Mouse (Mus musculus): ENCODE data around the gene S1pr5. TPM values are rescaled to one million over a fixed set of nuclear protein-coding genes. Genes with fewer than 3 reads are reported as not detected.
A peak's percentile ranks its signal among the peaks of the same experiment; 100 is the strongest.
"Not testable (repeated sequence)": the region's sequence is repeated elsewhere in the genome, so short reads cannot be mapped to it uniquely, and the experiment has no call there.

S1pr5 gene
- 0.70 and 0.78 TPM in 2 replicates for polyA plus RNA-seq (2012; rRNA removed)

DNA sequence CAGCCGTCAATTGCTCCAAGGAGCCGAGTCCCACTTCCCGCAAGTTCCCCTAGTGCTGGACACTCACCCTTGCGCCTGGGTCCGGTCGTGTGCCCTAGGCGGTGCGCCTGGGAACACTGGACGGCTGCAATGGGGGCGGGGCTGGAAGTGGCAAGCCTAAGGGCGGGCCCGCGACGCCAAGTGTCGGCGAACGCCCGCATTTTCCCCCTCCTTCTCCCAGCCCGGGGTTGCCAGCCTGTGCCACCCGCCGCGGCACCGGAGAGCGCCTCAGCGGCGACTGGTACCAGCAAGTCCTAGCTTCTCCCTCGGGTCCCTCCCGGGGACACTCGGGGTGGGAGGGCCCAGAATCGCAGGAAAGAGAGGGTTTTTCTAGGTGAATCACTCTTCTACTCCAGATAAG is at the start of gene S1pr5:
Gene S1pr5, minus strand, starts transcription at position 118 of the 400 bp plus-strand sequence.
- peaks cover 15% of the 10 kb centered on the region for H3K4me1 ChIP-seq (replicated peaks; ENCODE audit: control insufficient read depth, insufficient read depth, low read length)
- peaks cover 22% of the 10 kb centered on the region; the same call in 1 of the 2 replicates for H3K27me3 ChIP-seq (ENCODE audit: control insufficient read depth, insufficient read depth, low read length)
- H3K4me3 ChIP-seq (ENCODE audit: control insufficient read depth, insufficient read depth, low read length): no peak within 1 kb of the TSS
- H3K36me3 ChIP-seq (ENCODE audit: control insufficient read depth, insufficient read depth, low read length): no peaks in the 10 kb centered on the region
- DNase-seq: no peak
- no peak within 1 kb of the TSS for H3K27ac ChIP-seq (ENCODE audit: control insufficient read depth, insufficient read depth, low read length)
- 5% methylated on average over 30 of the region's 30 CpGs for WGBS
- TF ChIP-seq CTCF (IDR thresholded peaks at IDR 0.05; ENCODE audit: borderline replicate concordance, control insufficient read depth, extremely low read depth, insufficient read depth, low read length, poor library complexity) (no peak), POLR2A (IDR thresholded peaks at IDR 0.05; ENCODE audit: control insufficient read depth, extremely low read depth, insufficient read depth, low read length, poor library complexity) (no peak)

DNA sequence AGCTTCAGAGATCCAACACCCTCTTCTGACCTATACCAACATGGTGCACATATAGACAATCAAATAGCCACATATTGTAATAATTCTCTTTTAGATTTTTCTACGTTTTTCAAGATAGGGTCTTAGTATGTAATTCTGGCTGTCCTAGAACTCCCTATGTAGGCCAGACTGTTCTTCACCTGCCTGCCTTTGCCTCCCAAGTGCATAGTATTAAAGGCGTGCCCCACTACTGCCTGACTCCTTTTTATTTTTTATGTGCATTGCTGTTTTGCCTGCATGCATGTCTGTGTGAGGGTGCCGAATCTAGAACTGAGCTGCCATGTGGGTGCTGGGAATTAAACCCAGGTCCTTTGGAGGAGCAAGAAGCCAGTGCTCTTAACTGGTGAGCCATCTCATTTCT is 44.0 kb upstream of the S1pr5 start:
- no peak for TF ChIP-seq CTCF (IDR thresholded peaks at IDR 0.05; ENCODE audit: borderline replicate concordance, control insufficient read depth, extremely low read depth, insufficient read depth, low read length, poor library complexity)
- H3K27ac ChIP-seq (ENCODE audit: control insufficient read depth, insufficient read depth, low read length): no peak overlapping the region
- DNase-seq: no peak
- H3K4me1 ChIP-seq (replicated peaks; ENCODE audit: control insufficient read depth, insufficient read depth, low read length): peaks cover 13% of the 10 kb centered on the region
- no peak overlapping the region for H3K4me3 ChIP-seq (ENCODE audit: control insufficient read depth, insufficient read depth, low read length)
- no peaks in the 10 kb centered on the region for H3K36me3 ChIP-seq (ENCODE audit: control insufficient read depth, insufficient read depth, low read length)
- 91% methylated on average over 3 of the region's 3 CpGs for WGBS
- H3K27me3 ChIP-seq (ENCODE audit: control insufficient read depth, insufficient read depth, low read length): no peaks in the 10 kb centered on the region

DNA sequence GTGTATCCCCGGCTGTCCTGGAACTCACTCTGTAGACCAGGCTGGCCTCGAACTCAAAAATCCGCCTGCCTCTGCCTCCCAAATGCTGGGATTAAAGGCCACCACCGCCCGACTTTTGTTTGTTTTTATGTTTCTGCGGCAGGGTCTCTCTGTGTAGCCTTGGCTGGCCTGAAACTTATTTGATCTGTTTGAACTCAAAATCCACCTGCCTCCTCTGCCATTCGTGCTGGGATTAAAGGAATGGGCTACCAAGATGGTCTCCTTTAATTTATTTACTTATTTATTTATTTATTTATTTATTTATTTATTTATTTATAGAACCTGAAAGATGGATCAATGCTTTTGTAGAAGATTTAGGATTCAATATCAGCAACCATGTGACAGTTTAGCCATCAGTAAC is 43.6 kb upstream of the S1pr5 start:
- Histone ChIP-seq H3K4me3 (ENCODE audit: control insufficient read depth, insufficient read depth, low read length) (peak overlapping the region; percentile 59), H3K27ac (ENCODE audit: control insufficient read depth, insufficient read depth, low read length) (peak overlapping the region; percentile 55), H3K4me1 (replicated peaks; ENCODE audit: control insufficient read depth, insufficient read depth, low read length) (peaks cover 13% of the 10 kb centered on the region)
- WGBS: 11% methylated on average over 7 of the region's 7 CpGs
- H3K27me3 ChIP-seq (ENCODE audit: control insufficient read depth, insufficient read depth, low read length); H3K36me3 ChIP-seq (ENCODE audit: control insufficient read depth, insufficient read depth, low read length); DNase-seq: not testable (repeated sequence)

DNA sequence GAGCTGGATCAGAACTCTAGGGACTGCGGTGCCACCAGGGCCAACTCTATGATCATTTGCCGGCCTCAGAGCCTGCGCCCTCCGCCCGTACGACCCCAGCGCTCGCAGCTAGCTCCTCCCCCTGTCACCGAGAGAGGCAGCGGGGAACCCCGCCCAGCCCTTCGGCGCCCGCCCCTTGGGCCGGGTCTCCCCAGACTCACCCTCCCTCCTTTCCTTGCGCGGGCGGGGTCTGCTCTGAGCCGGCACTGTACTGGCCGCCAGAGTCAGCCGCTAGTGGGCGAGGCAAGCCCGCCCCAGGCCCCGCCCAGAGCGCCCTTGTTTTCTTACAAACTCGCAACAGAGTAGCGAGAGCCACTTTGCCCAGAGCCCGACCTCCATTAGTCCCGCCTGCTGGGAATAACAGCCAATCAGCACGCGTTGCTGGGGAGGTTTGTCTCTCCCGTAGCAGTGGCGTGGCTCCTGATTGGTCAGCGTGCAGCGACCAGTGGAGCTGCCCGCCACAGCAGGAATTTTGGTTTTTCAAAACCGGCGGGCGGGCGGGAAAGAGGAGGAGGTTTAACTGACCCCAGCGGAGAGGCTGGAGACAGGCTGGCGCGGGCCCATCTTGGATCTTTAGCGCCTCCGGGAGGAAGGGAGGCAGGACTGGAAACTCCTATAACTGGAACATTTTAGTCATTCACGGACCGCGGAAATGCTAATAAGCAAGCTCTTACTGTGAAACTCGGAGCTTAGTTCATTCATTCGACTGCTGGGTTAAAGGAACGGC is 43.0 kb upstream of the S1pr5 start, which contains the start of gene Cdkn2d:
Gene Cdkn2d, minus strand, starts transcription at position 386 of the 766 bp plus-strand sequence.
- peak; percentile 100 for DNase-seq
- no peaks in the 10 kb centered on the region for H3K27me3 ChIP-seq (ENCODE audit: control insufficient read depth, insufficient read depth, low read length)
- H3K36me3 ChIP-seq (ENCODE audit: control insufficient read depth, insufficient read depth, low read length): no peaks in the 10 kb centered on the region
- H3K4me3 ChIP-seq (ENCODE audit: control insufficient read depth, insufficient read depth, low read length): peak within 1 kb of the TSS; percentile 85
- under 1% methylated on average over 51 of the region's 51 CpGs for WGBS
- H3K4me1 ChIP-seq (replicated peaks; ENCODE audit: control insufficient read depth, insufficient read depth, low read length): peaks cover 17% of the 10 kb centered on the region
- peak; percentile 95 for TF ChIP-seq POLR2A (IDR thresholded peaks at IDR 0.05; ENCODE audit: control insufficient read depth, extremely low read depth, insufficient read depth, low read length, poor library complexity)
- TF ChIP-seq CTCF (IDR thresholded peaks at IDR 0.05; ENCODE audit: borderline replicate concordance, control insufficient read depth, extremely low read depth, insufficient read depth, low read length, poor library complexity): peak; percentile 66; the same call in 1 of the 2 replicates
- peak within 1 kb of the TSS; percentile 72 for H3K27ac ChIP-seq (ENCODE audit: control insufficient read depth, insufficient read depth, low read length)

DNA sequence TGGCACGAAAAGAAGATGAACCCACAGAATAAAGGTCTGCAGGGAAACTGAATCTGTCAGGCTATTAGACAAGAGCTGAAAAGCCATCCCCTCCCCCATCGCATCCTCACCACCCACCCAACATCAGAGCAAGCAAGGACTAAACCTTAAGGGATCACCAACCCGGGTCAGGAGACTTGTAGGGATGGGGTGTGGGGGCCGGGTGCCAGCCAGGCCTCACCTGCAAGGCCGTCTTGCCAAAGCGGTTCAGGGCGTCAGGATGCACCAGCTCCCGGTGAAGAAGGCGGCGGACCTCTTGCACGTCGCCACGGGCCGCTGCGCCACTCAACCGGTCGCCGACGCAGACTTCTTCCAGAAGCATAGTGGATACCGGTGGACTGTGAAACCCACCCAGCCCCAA is 42.3 kb upstream of the S1pr5 start:
- under 1% methylated on average over 20 of the region's 20 CpGs for WGBS
- no peaks in the 10 kb centered on the region for H3K27me3 ChIP-seq (ENCODE audit: control insufficient read depth, insufficient read depth, low read length)
- peak overlapping the region; percentile 72 for H3K27ac ChIP-seq (ENCODE audit: control insufficient read depth, insufficient read depth, low read length)
- peaks cover 17% of the 10 kb centered on the region for H3K4me1 ChIP-seq (replicated peaks; ENCODE audit: control insufficient read depth, insufficient read depth, low read length)
- no peaks in the 10 kb centered on the region for H3K36me3 ChIP-seq (ENCODE audit: control insufficient read depth, insufficient read depth, low read length)
- peak overlapping the region; percentile 85 for H3K4me3 ChIP-seq (ENCODE audit: control insufficient read depth, insufficient read depth, low read length)
- TF ChIP-seq POLR2A (IDR thresholded peaks at IDR 0.05; ENCODE audit: control insufficient read depth, extremely low read depth, insufficient read depth, low read length, poor library complexity): no peak
- TF ChIP-seq CTCF (IDR thresholded peaks at IDR 0.05; ENCODE audit: borderline replicate concordance, control insufficient read depth, extremely low read depth, insufficient read depth, low read length, poor library complexity): no peak
- DNase-seq: no peak

DNA sequence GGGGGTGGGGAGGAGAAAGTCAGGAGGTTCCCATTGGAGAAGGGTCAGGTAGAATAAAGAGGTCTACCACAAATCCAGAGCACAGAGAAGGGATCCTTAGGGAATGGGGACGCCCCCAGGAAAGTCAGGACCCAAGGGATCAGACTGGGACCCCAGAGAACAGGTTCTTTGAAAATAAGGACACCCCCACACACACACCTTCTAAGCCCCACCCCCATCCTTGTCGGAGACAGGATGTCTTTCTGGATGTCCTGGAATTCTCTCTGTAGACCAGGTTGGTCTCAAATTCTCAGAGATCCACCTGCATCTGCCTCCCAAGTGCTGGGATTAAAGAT is 41.1 kb upstream of the S1pr5 start:
- WGBS: 83% methylated on average over 2 of the region's 2 CpGs
- Histone ChIP-seq H3K4me1 (replicated peaks; ENCODE audit: control insufficient read depth, insufficient read depth, low read length) (peaks cover 17% of the 10 kb centered on the region), H3K27ac (ENCODE audit: control insufficient read depth, insufficient read depth, low read length) (peak overlapping the region; percentile 87)

More for the DNA sequence above, 41.1 kb upstream of the S1pr5 start:
- Histone ChIP-seq H3K36me3 (ENCODE audit: control insufficient read depth, insufficient read depth, low read length) (no peaks in the 10 kb centered on the region; the same call in 1 of the 2 replicates), H3K27me3 (ENCODE audit: control insufficient read depth, insufficient read depth, low read length) (no peaks in the 10 kb centered on the region), H3K4me3 (ENCODE audit: control insufficient read depth, insufficient read depth, low read length) (peak overlapping the region; percentile 40)
- no peak for DNase-seq
- TF ChIP-seq CTCF (IDR thresholded peaks at IDR 0.05; ENCODE audit: borderline replicate concordance, control insufficient read depth, extremely low read depth, insufficient read depth, low read length, poor library complexity) (no peak), POLR2A (IDR thresholded peaks at IDR 0.05; ENCODE audit: control insufficient read depth, extremely low read depth, insufficient read depth, low read length, poor library complexity) (no peak)

All from thymus, adult 2 months (tissue).